Mouse (Mus musculus): ENCODE measurements around the gene Yaf2.
"Not testable (repeated sequence)": the region's sequence is repeated elsewhere in the genome, so short reads cannot be mapped to it uniquely, and the experiment has no call there.

Gene Yaf2

DNA sequence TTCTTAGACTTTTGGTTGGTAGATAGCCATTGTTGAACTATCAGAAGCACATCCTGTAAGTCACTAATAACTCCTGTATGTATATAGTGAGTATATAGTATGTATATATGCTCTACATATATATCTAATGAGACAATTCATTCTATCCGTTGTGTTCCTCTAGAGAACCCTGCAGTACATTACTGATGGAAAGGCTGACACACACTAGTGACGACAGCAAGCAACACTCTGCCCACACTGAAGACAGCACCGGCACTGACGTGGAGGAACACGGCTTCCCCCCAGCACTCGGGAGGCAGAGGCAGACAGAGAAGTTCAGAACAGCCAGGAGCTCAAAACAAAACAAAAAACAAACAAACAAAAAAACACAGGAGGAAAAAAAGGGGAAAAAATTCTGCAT lies 84.3 kb downstream of the Yaf2 start:
- DNase-seq (ENCODE audit: low spot score), result no peak

DNA sequence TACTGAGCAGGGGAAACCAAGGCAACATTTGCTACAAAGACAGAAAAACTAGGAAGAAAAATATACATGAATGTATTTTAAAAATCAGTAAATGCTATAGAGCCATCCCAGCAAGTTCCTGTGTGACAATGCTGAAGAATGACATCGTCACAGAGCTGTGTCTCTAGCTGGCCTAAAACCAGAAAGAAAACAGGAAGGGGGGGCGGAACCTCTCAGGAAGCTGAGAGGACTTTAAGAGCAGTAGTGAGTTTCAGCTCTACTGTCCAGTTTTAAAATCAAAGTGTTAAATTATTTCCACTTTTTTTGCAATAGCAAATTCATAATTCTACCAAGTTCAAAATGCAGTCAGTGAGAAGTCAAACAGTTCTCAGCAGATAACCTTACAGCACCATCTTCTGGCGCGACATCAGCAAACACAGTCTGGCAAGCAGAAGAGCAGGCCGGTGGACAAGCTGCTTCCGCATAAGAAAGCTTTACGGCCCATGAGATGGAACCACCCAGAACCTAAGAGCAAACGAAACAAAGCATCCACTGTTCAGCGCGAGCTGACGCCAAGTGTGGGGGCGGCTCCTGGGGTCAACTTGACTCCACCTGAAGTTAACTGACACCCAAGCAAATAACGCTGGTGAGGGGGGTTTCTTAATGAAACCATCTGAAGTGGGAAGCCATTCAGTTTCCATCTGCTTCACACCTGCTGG lies 85.0 kb downstream of the Yaf2 start:
- DNase-seq (ENCODE audit: low spot score), result no peak

DNA sequence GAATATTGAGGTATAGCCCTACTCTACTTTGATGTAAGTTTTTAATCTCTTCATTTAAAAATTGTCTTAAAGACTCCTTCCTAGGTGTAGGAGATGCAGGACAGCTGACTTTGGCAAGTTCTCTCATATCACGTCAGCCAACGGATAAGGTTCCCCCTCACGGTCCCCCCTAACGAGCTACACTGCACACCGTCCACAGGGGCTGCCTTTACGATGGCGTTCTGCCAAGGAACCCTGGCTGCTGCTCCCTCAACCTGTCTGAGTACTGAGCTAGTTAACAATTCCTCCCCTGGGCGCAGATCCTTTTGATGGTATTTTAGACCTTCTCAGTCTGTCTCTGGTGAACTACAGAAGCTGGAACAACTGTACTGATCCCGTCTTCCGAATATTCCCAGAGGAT lies 93.5 kb downstream of the Yaf2 start:
- no peak for DNase-seq (ENCODE audit: low spot score)

DNA sequence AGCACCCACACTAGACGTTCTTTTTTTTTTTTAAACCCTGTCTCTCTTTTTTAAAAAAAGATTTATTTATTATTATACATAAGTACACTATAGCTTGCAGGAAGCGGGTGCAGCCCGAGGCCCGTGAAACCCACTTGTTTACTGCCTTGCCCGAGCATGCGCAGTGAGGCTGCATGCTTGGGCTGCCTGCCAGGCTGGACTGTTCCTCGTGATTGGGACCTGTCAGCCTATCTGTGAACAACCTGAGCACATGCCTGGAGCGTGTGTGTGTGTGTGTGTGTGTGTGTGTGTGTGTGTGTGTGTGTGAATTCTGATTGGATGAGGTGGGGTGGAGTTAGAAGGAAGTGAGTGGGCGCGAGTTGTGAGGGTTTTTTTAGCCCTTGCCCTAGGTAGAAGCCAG lies 100.3 kb downstream of the Yaf2 start:
- not testable (repeated sequence) for DNase-seq (ENCODE audit: low spot score)
